Mouse (Mus musculus) erythroblast, embryonic 14.5 days (primary cell): ENCODE data around the gene Clmp.

Source experiments
- GATA1 ChIP-seq: IDR thresholded peaks from 2 replicates; pipeline ENCODE4 v1.6.1; 2012; ENCODE audit warnings: low read length, inconsistent platforms, mixed read lengths
- TAL1 ChIP-seq: IDR thresholded peaks from 3 replicates; pipeline ENCODE4 v1.6.1; 2012; ENCODE audit warnings: low read length, inconsistent platforms, mixed read lengths

DNA sequence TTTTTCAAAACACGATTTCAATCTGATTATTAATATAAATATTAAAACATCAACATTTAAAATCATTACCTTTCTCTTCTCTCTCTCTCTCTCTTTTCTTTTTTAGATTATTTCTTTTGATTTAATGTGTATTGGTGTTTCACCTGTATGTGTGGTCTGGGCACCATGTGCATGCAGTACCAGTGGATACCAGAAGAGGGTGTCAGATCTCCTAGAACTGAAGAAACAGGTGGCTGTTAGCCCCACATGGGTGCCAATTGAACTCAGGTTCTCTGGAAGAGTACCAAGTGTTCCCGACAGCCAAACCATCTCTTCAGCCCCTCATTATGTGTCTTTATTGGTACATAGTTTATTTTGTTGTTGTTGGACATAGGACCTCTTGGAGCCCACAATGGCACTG is 126.1 kb downstream of the Clmp start:
- no peak for TF ChIP-seq GATA1
- TF ChIP-seq TAL1, result no peak
